Mouse (Mus musculus): ENCODE results near the gene 4930412O13Rik. TPM values are rescaled to one million over a fixed set of nuclear protein-coding genes. Genes with fewer than 3 reads are reported as not detected.

4930412O13Rik gene
- polyA plus RNA-seq, 1 experiment from 2014 or later, result not detected

DNA sequence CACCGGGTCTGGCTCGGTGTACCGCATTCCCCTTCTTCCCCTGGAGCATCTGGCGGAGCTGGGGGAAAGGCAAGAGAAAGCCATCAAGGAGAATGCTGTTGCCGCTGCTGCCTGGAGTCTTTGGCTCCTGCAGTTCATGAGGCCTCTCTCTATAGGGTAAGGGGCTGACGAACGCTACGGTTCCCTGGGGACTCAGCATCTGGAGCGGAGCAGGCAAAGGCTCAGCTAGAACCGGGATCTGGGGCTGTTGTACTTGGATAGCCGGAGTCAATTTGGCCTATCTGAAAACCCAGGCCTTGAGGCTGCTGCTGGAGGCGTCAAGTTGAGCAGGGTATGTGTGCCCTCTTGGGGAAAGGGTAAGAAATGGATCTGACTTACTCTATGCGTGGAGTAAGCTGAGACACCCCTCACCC lies 565 bp downstream of the 4930412O13Rik start:
- peak; percentile 38 for DNase-seq
- peaks cover 82% of the 10 kb centered on the region for H3K27me3 ChIP-seq (ENCODE audit: insufficient read depth, low read length)
- 0 out of 2 replicates have a peak, but pooled peaks have one; percentile 1 for TF ChIP-seq CTCF (IDR thresholded peaks at IDR 0.05; ENCODE audit: low read depth)
- peaks cover 7% of the 10 kb centered on the region; the same call in 1 of the 2 replicates for H3K4me1 ChIP-seq (ENCODE audit: insufficient read depth)
- H3K9me3 ChIP-seq (ENCODE audit: low read depth, low read length), result no peaks in the 10 kb centered on the region
- no peaks in the 10 kb centered on the region for H3K36me3 ChIP-seq (ENCODE audit: insufficient read depth)
- H3K9ac ChIP-seq, result peak overlapping the region; percentile 20; the same call in 1 of the 2 replicates
- ATAC-seq (ENCODE audit: insufficient read depth), result no peak; the same call in 1 of the 2 replicates
- no peak overlapping the region for H3K27ac ChIP-seq (ENCODE audit: low read depth)
- WGBS, result 3% methylated on average over 13 of the region's 13 CpGs
- peak overlapping the region; percentile 35 for H3K4me3 ChIP-seq (ENCODE audit: low read depth, low read length)
- H3K4me2 ChIP-seq, result peak overlapping the region; percentile 67

DNA sequence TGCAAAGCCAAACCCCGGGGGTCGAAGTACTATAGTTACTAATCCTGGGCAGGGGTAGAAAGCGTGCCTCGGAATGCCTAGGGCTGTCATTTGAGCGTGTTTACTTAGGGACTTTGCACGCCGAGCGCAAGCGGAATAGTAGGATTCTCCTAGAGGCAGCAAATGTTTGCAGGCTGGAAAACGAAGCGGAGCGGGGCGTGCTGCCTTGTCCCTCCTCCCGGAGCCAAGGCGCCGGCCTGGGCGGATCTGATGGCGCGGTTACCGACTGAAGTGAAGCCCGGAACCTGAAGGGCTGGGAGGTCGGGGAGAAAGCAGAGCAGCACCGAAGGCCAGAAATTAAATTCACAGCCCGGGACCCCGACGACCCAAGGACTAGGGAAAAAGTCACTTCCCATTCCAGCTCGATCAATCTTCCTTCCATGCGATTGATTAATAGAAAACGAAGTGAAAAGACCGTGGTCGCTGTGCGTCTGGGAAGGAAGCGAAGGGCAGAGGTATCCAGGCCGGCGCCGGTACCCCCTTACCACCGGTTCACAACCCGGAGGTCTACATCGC lies 1.4 kb downstream of the 4930412O13Rik start:
- peaks cover 82% of the 10 kb centered on the region for H3K27me3 ChIP-seq (ENCODE audit: insufficient read depth, low read length)
- DNase-seq, result peak; percentile 73

DNA sequence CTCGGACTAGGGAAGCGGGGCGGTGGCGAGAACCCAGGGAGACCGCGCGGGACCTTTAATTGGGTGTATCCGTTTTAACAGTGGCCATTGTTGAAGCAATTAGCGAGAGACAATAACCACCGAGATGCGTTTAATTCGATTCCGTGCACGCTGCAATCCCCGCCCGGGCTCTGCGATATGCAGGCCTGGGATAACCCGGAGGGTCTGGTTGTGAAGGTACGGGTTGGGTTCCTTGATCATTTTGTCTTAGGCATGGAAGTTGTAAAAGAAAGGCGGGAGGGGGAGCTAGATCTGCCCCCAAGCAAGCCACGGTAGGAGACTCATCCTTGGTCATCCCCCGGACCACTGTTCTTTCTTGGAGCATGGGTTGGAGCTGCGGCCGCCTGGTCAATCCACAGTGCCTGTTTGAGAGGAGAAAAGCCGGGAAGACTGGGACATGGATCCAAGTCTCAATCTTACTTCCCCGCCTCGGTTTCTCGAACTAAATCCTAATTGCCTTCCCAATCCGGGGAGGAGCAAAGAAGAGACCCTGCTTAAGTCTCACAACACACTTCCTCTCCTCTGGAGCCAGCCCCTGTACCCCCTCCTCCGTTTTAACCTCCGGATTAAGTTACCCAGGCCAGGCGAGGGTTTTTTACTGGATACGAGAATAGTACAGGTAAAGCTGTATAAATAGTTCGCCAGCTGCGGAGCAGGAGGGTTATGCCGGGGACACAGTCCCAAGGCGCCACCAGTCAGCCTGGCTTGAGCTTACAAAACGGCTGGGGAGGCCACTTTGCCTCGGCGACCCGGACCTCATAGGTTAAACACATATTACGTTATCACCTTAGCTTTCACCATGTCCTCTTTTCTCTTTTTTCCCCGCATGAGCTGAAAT lies 2.1 kb downstream of the 4930412O13Rik start:
- H3K4me2 ChIP-seq, result peak overlapping the region; percentile 59
- no peaks in the 10 kb centered on the region for H3K9me3 ChIP-seq (ENCODE audit: low read depth, low read length)
- peaks cover 84% of the 10 kb centered on the region for H3K27me3 ChIP-seq (ENCODE audit: insufficient read depth, low read length)
- H3K4me1 ChIP-seq (ENCODE audit: insufficient read depth), result peaks cover 7% of the 10 kb centered on the region; the same call in 1 of the 2 replicates
- H3K27ac ChIP-seq (ENCODE audit: low read depth), result no peak overlapping the region
- no peaks in the 10 kb centered on the region for H3K36me3 ChIP-seq (ENCODE audit: insufficient read depth)
- TF ChIP-seq CTCF (IDR thresholded peaks at IDR 0.05; ENCODE audit: low read depth), result no peak
- DNase-seq (peak; percentile 51), ATAC-seq (ENCODE audit: insufficient read depth) (no peak)
- peak overlapping the region; percentile 6; the same call in 1 of the 2 replicates for H3K9ac ChIP-seq
- peak overlapping the region; percentile 32 for H3K4me3 ChIP-seq (ENCODE audit: low read depth, low read length)
- under 1% methylated on average over 43 of the region's 43 CpGs for WGBS

More for the DNA sequence above, 1.4 kb downstream of the 4930412O13Rik start:
- WGBS, result under 1% methylated on average over 39 of the region's 39 CpGs
- no peaks in the 10 kb centered on the region for H3K36me3 ChIP-seq (ENCODE audit: insufficient read depth)
- peak overlapping the region; percentile 32 for H3K4me3 ChIP-seq (ENCODE audit: low read depth, low read length)
- no peaks in the 10 kb centered on the region for H3K9me3 ChIP-seq (ENCODE audit: low read depth, low read length)
- H3K4me2 ChIP-seq, result peak overlapping the region; percentile 59
- TF ChIP-seq CTCF (IDR thresholded peaks at IDR 0.05; ENCODE audit: low read depth), result no peak
- H3K9ac ChIP-seq, result peak overlapping the region; percentile 6; the same call in 1 of the 2 replicates
- no peak for ATAC-seq (ENCODE audit: insufficient read depth)
- H3K27ac ChIP-seq (ENCODE audit: low read depth), result no peak overlapping the region
- H3K4me1 ChIP-seq (ENCODE audit: insufficient read depth), result peaks cover 7% of the 10 kb centered on the region; the same call in 1 of the 2 replicates

DNA sequence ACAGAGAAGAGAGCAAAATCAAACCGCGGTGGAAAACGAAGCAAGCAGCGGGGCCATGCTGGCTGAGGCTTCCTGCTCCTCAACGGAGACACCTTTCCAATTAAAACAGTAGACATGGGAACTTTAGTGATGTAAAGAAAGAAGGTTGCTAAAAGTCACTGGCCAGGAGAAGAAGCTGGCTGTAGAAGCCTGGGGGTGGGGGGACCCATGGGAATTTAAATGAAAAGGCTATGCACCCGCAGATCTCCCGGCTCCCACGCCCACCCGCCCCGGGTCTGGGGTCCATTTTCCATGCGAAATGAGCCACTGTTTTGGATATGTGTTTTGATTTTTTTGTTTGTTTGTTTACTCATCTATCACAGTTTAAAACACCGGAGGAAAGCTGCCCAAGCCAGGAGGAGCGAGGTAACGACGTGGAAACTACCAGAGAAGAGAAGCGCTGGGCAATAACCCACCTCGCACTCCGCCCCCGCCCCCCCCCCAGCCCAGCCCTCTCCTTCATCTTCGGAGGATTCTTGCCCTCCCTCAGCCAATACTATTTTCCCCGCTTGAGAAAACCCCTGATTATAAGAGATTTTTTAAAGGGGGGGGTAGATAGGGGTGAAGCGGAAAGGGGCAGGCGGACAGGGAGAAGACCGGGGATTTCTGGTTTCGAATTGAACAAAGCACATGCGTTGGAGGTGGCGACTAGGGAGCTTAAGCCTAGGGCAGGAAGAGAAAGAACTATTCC lies 2.9 kb downstream of the 4930412O13Rik start:
- Histone ChIP-seq H3K36me3 (ENCODE audit: insufficient read depth) (no peaks in the 10 kb centered on the region), H3K4me1 (ENCODE audit: insufficient read depth) (peaks cover 7% of the 10 kb centered on the region; the same call in 1 of the 2 replicates), H3K9me3 (ENCODE audit: low read depth, low read length) (no peaks in the 10 kb centered on the region), H3K9ac (no peak overlapping the region), H3K4me2 (peak overlapping the region; percentile 59), H3K27ac (ENCODE audit: low read depth) (no peak overlapping the region), H3K27me3 (ENCODE audit: insufficient read depth, low read length) (peaks cover 89% of the 10 kb centered on the region), H3K4me3 (ENCODE audit: low read depth, low read length) (peak overlapping the region; percentile 22)
- TF ChIP-seq CTCF (IDR thresholded peaks at IDR 0.05; ENCODE audit: low read depth), result no peak
- ATAC-seq (ENCODE audit: insufficient read depth) (no peak), DNase-seq (no peak)
- WGBS, result 1% methylated on average over 27 of the region's 27 CpGs

DNA sequence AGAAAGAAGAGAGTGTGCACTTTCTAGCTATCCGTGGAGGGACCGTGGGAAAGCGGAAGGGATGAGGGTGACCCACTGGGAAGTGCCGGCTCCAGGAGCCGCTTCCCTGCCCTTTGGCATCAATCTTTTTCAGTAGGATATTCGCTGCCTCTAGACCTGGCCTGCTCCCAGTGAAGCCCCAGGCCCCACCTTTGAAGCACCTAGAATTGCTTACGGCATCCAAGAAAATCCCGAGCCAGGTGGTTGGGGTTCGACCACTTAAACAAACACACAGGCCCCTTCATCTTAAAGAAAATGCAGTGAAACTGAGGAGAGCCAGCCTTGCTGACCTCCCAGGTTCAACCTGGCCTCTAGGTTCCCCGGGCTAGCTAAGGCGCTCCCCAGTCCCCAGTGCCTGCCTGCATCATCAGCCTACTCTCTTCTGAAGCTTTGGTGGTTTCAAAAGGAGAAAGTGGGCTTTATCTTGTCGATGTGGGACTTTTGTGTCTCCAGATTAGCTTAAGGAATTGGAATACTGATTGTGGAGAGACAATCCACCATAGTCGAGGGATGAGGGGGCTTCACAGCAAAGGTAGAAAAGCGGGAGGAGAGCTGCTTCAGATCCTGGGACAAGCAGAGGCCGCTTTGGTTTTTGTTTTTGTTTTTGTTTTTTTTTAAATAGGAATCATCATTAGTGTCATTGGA lies 3.6 kb downstream of the 4930412O13Rik start:
- ATAC-seq (ENCODE audit: insufficient read depth), result no peak
- Histone ChIP-seq H3K36me3 (ENCODE audit: insufficient read depth) (no peaks in the 10 kb centered on the region), H3K4me1 (ENCODE audit: insufficient read depth) (peaks cover 7% of the 10 kb centered on the region; the same call in 1 of the 2 replicates), H3K4me3 (ENCODE audit: low read depth, low read length) (peak overlapping the region; percentile 22; the same call in 1 of the 2 replicates), H3K27ac (ENCODE audit: low read depth) (no peak overlapping the region), H3K9ac (no peak overlapping the region), H3K9me3 (ENCODE audit: low read depth, low read length) (no peaks in the 10 kb centered on the region), H3K27me3 (ENCODE audit: insufficient read depth, low read length) (peaks cover 94% of the 10 kb centered on the region), H3K4me2 (peak overlapping the region; percentile 59)
- WGBS, result 3% methylated on average over 15 of the region's 15 CpGs
- no peak for DNase-seq
- TF ChIP-seq CTCF (IDR thresholded peaks at IDR 0.05; ENCODE audit: low read depth), result no peak

DNA sequence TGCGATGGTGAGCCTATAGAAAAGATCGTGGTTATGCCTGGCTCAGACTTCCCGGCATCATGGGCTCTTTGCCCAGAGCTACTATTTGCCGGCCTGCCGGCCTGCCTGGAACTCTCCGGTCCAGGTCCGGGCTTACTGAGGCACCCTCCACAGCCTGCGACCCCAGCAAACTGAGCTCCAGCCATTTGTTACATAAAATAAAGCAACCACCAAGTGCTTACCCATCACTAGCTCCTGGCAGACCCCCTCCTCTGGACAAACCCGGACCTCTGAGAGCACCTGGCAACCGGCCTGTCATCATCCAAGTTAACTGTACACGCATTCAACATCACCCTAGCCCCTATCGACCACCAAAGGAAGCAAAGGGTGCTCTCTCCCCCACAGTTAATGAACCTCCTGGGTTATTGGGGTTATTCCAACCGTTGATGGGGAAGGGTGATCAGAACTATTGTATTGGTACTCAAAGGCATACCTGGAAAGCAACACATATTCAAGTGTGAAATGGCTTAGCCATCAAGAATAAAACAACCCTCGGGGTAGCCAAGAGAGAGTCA lies 4.2 kb downstream of the 4930412O13Rik start:
- no peak for TF ChIP-seq CTCF (IDR thresholded peaks at IDR 0.05; ENCODE audit: low read depth)
- Histone ChIP-seq H3K27ac (ENCODE audit: low read depth) (no peak overlapping the region), H3K36me3 (ENCODE audit: insufficient read depth) (no peaks in the 10 kb centered on the region), H3K27me3 (ENCODE audit: insufficient read depth, low read length) (peaks cover 94% of the 10 kb centered on the region), H3K4me3 (ENCODE audit: low read depth, low read length) (no peak overlapping the region), H3K9me3 (ENCODE audit: low read depth, low read length) (no peaks in the 10 kb centered on the region), H3K4me2 (no peak overlapping the region), H3K9ac (no peak overlapping the region), H3K4me1 (ENCODE audit: insufficient read depth) (peaks cover 7% of the 10 kb centered on the region; the same call in 1 of the 2 replicates)
- WGBS, result 10% methylated on average over 14 of the region's 14 CpGs
- DNase-seq (no peak), ATAC-seq (ENCODE audit: insufficient read depth) (no peak)
